Mouse (Mus musculus) midbrain, embryonic 11.5 days (tissue): ENCODE data around the gene Epha1. TPM values are rescaled to one million over a fixed set of nuclear protein-coding genes. Genes with fewer than 3 reads are reported as not detected.

ENCODE experiments used
- ATAC-seq: fragments of 200-750 bp; cut with Nextera tagmentation; 2 replicates; pipeline ENCODE4 v1.8.0; 2017; ENCODE audit warnings: moderate TSS enrichment, moderate library complexity; ENCODE audit not compliant: low FRiP score
- DNase-seq: peaks from one replicate; pipeline ENCODE4 v3.0.0; 2015; ENCODE audit warnings: low spot score; ENCODE audit errors: missing footprints
- H3K27ac ChIP-seq: fragments of 300-500 bp; sonication (generic); 2 replicates; pipeline ENCODE4 v1.5.1; 2014; ENCODE audit warnings: low read depth, low read length
- H3K27me3 ChIP-seq: fragments of 300-500 bp; sonication (generic); 2 replicates; pipeline ENCODE4 v1.6.1; 2014; ENCODE audit warnings: mild to moderate bottlenecking, low read length, moderate library complexity, mixed read lengths; ENCODE audit not compliant: control insufficient read depth, insufficient read depth
- H3K36me3 ChIP-seq: fragments of 300-500 bp; sonication (generic); 2 replicates; pipeline ENCODE4 v1.6.1; 2014; ENCODE audit warnings: mild to moderate bottlenecking, low read length, moderate library complexity, mixed read lengths; ENCODE audit not compliant: control insufficient read depth, insufficient read depth
- H3K4me1 ChIP-seq: fragments of 300-500 bp; sonication (generic); 2 replicates; pipeline ENCODE4 v1.6.1; 2014; ENCODE audit warnings: low read length; ENCODE audit not compliant: control insufficient read depth, insufficient read depth
- H3K4me2 ChIP-seq: fragments of 300-500 bp; sonication (generic); 2 replicates; pipeline ENCODE4 v1.6.1; 2014; ENCODE audit warnings: mild to moderate bottlenecking, moderate library complexity
- H3K4me3 ChIP-seq: fragments of 300-500 bp; sonication (generic); 2 replicates; pipeline ENCODE4 v1.5.1; 2014; ENCODE audit warnings: low read depth, low read length
- H3K9ac ChIP-seq: fragments of 300-500 bp; sonication (generic); 2 replicates; pipeline ENCODE4 v1.6.1; 2014; ENCODE audit warnings: low read length
- H3K9me3 ChIP-seq: fragments of 300-500 bp; sonication (generic); 2 replicates; pipeline ENCODE4 v1.6.1; 2016; ENCODE audit warnings: low read length; ENCODE audit not compliant: control insufficient read depth
- WGBS: fragments of 180-500 bp; shearing (Covaris S2); extraction: QIAGEN DNeasy Blood & Tissue Kit; methylation state at CpG from one replicate; pipeline ENCODE4 v1.1.7; 2014; 5-methylcytosine and 5-hydroxymethylcytosine counted together
- polyA plus RNA-seq: library from polyadenylated mRNA; unstranded; fragments of >200 nt; fragmentation: Nextera tagmentation; extraction: Ambion mirVana; gene quantifications from 2 replicates; pipeline ENCODE4 v1.2.1, GENCODE M21; 2014

Epha1 gene
- polyA plus RNA-seq, 1 experiment from 2014 or later: 0.66 TPM

DNA sequence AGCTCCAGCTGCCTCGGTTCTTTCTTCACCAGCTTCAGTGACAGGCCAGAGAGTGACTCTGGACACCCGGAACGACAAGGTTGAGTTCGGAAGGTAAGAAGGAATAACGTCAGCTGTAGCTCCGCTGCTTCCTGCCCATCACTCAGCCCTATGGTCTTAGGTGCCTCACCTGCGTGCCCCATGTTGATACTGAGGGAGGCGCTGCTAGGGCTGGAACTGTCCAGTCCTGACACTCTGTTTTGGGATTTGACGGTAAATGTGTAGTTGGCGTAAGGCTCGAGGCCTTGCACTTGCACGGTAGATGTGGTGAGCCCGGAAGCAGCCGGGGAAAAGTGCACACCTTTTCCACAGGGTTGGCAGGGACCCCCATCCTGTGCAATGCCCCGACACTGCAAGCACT is 8.5 kb downstream of the Epha1 start:
- H3K4me1 ChIP-seq: peaks cover 1% of the 10 kb centered on the region; the same call in 1 of the 2 replicates
- ATAC-seq (no peak), DNase-seq (no peak)
- no peak overlapping the region for H3K27ac ChIP-seq
- H3K4me3 ChIP-seq: no peak overlapping the region
- no peaks in the 10 kb centered on the region for H3K27me3 ChIP-seq
- H3K36me3 ChIP-seq: no peaks in the 10 kb centered on the region
- no peak overlapping the region for H3K4me2 ChIP-seq
- 92% methylated on average over 15 of the region's 15 CpGs for WGBS
- no peaks in the 10 kb centered on the region for H3K9me3 ChIP-seq
- no peak overlapping the region for H3K9ac ChIP-seq

DNA sequence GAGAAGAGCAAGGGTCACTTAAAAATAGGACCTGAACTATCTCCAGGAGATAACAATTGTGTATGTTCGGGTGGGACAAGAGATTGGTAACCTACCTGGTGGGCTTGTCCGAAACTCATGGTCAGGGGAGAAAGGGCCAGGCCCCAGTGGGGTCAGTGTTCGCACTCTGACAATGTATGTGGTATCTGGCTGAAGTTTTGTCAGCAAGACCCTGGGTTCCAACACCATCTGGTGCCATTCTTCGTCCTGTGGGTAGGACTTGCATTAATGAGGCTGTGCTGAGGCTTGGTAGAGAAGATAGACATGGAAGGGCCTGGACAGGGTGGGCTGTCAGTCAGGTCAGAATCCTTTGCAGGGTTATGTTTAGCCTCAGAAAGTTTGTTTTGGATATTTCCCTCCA is 9.0 kb downstream of the Epha1 start:
- Histone ChIP-seq H3K4me1 (no peaks in the 10 kb centered on the region), H3K27me3 (no peaks in the 10 kb centered on the region), H3K9ac (no peak overlapping the region), H3K36me3 (no peaks in the 10 kb centered on the region), H3K9me3 (no peaks in the 10 kb centered on the region), H3K27ac (no peak overlapping the region), H3K4me2 (no peak overlapping the region), H3K4me3 (no peak overlapping the region)
- ATAC-seq: no peak
- DNase-seq: no peak
- WGBS: 84% methylated on average over 4 of the region's 4 CpGs

DNA sequence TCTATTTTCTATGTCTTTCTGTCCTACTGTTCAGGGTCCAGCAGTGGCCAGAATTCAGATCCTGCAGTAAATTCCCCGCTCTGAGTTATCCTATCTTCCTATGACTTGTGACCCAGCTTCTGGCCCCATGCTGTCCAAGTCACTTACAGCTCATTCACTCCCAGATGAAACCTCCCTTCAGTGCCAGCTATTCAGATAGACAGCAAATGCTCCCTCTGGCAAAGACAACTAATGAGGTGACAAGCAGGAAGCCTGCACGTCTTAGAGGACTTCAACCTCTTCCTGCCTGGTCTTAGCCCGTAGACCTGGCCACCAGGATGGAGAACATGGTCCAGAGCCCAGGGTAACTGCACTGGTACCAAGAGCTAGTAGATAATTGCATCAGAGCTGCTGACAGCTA is 10.1 kb downstream of the Epha1 start:
- ATAC-seq (no peak), DNase-seq (no peak)
- Histone ChIP-seq H3K4me1 (no peaks in the 10 kb centered on the region), H3K9me3 (no peaks in the 10 kb centered on the region), H3K36me3 (peaks cover 2% of the 10 kb centered on the region; the same call in 1 of the 2 replicates), H3K4me2 (no peak overlapping the region), H3K4me3 (no peak overlapping the region), H3K27me3 (no peaks in the 10 kb centered on the region), H3K9ac (no peak overlapping the region), H3K27ac (no peak overlapping the region)
- WGBS: 67% methylated on average over 3 of the region's 3 CpGs

DNA sequence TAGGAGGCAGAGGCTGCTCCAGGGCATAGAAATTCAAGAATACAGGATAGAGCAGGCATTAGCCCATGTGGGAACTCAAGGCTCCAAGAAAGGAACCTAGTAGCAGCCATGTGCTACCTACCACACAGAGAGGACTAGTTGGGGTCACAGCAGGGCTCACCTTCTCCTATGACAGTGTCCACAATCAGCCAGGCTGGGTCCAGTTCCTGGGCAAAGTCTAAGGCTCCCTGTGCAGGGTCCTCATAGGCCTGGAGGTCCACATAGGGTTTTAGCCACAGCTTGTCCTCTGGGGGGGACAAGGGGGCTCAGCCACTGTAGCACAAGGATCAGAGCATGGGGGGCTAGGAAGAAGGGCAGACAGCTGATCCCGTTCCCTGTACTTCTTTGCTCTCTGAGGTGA is 10.6 kb downstream of the Epha1 start:
- Histone ChIP-seq H3K4me1 (no peaks in the 10 kb centered on the region), H3K27ac (no peak overlapping the region)

DNA sequence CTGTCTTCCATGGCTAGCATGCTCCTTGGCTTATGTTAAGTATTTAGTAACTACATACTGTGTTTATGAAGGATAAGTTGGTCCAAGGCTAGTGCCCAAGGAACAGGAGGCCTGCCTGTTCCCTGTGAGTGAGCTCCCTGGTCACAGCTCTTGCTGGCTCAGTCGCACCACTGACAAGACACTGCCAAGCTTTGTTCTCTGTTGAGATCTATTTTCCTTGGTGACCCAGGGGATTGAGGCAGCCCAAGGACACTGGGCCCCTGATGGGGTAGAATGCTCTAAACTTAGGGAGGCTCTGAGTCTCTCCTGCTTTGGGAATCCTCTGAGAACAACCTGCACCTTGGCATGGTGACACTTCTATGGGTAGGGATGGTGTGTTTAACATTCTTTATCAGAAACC is 11.0 kb downstream of the Epha1 start:
- H3K9ac ChIP-seq: no peak overlapping the region
- WGBS: 73% methylated on average over 1 of the region's 1 CpGs
- ATAC-seq (no peak), DNase-seq (no peak)
- no peak overlapping the region for H3K4me3 ChIP-seq
- no peak overlapping the region for H3K4me2 ChIP-seq
- no peak overlapping the region for H3K27ac ChIP-seq
- H3K27me3 ChIP-seq: no peaks in the 10 kb centered on the region
- H3K4me1 ChIP-seq: no peaks in the 10 kb centered on the region
- H3K36me3 ChIP-seq: peaks cover 6% of the 10 kb centered on the region; the same call in 1 of the 2 replicates
- H3K9me3 ChIP-seq: no peaks in the 10 kb centered on the region

More for the DNA sequence above, 10.6 kb downstream of the Epha1 start:
- ATAC-seq: no peak
- Histone ChIP-seq H3K9me3 (no peaks in the 10 kb centered on the region), H3K4me2 (no peak overlapping the region), H3K36me3 (peaks cover 6% of the 10 kb centered on the region; the same call in 1 of the 2 replicates), H3K4me3 (no peak overlapping the region), H3K27me3 (no peaks in the 10 kb centered on the region), H3K9ac (no peak overlapping the region)
- WGBS: 75% methylated on average over 1 of the region's 1 CpGs
- DNase-seq: no peak

DNA sequence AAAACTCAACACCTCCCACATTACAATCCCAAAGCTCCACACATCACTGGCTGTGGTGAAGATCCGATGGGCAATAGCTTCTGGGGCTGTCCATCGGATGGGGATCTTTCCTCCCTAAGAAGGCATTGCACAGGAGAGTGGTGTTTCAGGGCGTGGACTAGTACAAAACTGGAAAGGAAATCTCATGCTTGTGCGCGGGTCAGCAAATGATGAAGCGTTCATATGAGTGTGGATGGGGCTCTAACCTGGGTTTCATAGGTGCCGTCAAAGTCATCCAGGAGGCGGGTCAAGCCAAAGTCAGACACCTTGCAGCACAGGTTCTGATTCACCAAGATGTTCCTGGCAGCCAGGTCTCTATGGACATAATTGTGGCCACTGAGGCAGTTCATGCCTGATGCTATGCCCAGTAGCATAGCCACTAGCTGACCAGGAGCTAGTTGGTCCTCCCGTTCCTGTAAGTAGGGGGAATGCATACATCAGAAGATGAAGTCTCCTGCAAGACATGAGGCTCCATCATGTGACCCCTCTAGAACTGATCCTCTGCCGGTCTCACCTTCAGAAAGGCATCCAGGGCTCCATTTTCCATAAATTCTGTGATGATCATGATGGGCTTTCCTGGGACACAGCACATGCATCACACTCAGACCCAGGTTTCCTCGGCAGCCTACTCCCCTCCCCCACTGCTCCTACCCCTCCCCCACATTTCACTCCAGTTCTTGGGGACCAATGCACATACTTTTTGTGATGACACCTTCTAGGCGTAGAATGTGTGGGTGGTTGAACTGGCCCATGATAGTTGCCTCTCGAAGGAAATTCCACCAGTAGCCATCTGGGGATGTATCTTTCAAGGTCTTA is 11.8 kb downstream of the Epha1 start:
- no peaks in the 10 kb centered on the region for H3K4me1 ChIP-seq
- H3K4me2 ChIP-seq: no peak overlapping the region
- no peak overlapping the region for H3K9ac ChIP-seq
- peaks cover 9% of the 10 kb centered on the region for H3K36me3 ChIP-seq
- no peaks in the 10 kb centered on the region for H3K9me3 ChIP-seq
- H3K27ac ChIP-seq: no peak overlapping the region
- 93% methylated on average over 13 of the region's 13 CpGs for WGBS
- H3K27me3 ChIP-seq: no peaks in the 10 kb centered on the region
- H3K4me3 ChIP-seq: no peak overlapping the region
- DNase-seq (no peak), ATAC-seq (no peak)

DNA sequence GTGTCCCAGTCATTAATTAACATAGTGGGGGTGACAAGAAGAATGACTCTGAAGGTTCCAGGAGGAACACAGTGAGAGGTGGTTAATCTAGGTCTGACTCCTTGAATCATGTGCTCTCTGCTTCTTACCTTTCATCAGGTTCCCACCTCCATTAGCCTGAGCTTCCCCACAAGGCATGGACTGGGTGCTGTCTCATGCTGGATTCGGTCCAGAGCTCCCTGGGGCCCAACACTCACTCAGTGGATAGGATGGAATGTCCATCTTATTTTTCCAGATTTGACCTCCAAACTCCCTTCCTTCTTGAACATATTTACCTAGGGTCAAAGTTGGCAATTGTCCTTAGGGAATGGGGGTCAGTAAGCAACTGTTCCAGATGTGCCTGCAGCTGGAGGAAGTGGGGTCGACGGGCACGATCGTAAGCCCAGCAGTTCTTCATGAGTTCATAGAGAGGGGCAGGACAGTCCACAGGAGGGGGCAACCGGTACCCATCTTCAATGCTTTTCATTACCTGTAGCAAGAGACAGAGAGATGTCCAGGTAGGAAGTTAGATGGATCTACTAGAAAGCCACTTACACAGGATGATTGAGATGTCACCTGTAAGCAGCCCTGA is 12.7 kb downstream of the Epha1 start:
- DNase-seq (no peak), ATAC-seq (no peak)
- Histone ChIP-seq H3K4me3 (no peak overlapping the region), H3K9ac (no peak overlapping the region), H3K9me3 (no peaks in the 10 kb centered on the region), H3K4me2 (no peak overlapping the region), H3K27ac (no peak overlapping the region), H3K27me3 (no peaks in the 10 kb centered on the region), H3K36me3 (peaks cover 14% of the 10 kb centered on the region), H3K4me1 (no peaks in the 10 kb centered on the region)
- 90% methylated on average over 6 of the region's 6 CpGs for WGBS

DNA sequence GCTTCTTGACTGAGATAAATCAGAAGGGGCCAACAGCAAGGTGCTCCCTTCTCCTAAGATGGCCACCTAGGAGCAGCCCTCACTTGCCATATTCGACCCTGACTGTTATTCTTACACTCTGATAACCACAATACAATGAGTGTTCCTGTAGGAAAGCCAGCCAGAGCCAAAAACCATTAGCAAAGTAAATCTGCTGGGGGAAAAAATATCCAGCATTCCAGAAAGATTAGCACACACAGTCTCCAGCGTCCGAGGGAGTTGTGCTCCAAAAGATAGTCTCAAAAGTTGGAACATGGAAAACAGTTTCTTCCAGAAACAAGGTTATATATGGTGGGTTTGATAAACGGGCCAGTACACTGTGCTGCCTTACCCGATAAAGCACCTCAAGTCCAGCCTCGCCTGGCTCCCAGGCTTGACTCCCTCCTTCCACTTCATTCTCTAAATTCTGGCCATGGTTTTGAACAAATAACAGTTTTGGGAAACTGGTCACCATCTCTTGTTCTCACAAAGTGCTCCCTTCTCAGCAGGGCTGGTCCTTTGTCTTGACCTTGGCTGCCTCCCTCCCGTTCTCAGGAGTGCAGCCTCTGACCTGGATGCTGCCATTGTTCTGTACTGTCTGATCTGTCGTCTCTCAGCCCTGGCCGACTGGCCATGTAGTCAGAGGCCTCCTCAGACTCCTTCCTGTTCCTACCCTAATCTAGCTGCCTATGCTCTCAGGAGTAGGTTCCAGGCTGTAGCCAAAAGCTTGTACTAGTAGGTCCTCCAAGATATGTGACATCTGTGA is 13.5 kb downstream of the Epha1 start:
- Histone ChIP-seq H3K4me1 (no peaks in the 10 kb centered on the region), H3K27ac (no peak overlapping the region), H3K9me3 (no peaks in the 10 kb centered on the region), H3K36me3 (peaks cover 14% of the 10 kb centered on the region), H3K27me3 (no peaks in the 10 kb centered on the region), H3K4me2 (no peak overlapping the region), H3K9ac (no peak overlapping the region), H3K4me3 (no peak overlapping the region)
- no peak for ATAC-seq
- no peak for DNase-seq
- 75% methylated on average over 9 of the region's 9 CpGs for WGBS

DNA sequence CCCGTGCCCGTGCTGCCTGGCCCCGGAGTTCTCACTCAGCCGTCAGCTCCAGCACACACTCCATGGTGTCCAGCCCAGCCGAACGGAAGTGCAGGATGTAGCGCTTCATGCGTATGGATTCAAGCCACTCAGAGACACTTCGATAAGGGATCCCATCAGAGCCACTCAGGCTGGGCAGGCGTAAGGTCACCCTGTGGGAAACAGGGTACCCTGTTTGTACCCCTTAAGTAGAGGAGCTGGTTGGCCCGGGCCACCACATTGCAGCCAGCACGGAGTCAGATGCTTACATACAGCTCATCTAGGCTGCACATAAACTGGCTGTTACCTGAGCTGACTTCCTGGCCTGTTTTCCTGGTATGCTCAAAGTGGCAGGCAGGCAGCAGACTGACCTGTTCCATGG is 14.2 kb downstream of the Epha1 start:
- ATAC-seq: no peak

More for the DNA sequence above, 14.2 kb downstream of the Epha1 start:
- DNase-seq: no peak
- no peaks in the 10 kb centered on the region for H3K4me1 ChIP-seq
- no peak overlapping the region for H3K27ac ChIP-seq
- WGBS: 94% methylated on average over 12 of the region's 12 CpGs
- H3K9ac ChIP-seq: no peak overlapping the region
- no peaks in the 10 kb centered on the region for H3K9me3 ChIP-seq
- H3K4me3 ChIP-seq: no peak overlapping the region
- H3K36me3 ChIP-seq: peaks cover 14% of the 10 kb centered on the region
- H3K4me2 ChIP-seq: no peak overlapping the region
- no peaks in the 10 kb centered on the region for H3K27me3 ChIP-seq
